Mouse (Mus musculus): ENCODE results near the gene Hrh3. TPM values are rescaled to one million over a fixed set of nuclear protein-coding genes. Genes with fewer than 3 reads are reported as not detected.

Gene Hrh3
- polyA plus RNA-seq (2012; rRNA removed), result 0.04 and 0.20 TPM in 2 replicates

GRCm38 (mm10) chr2:180103978-180104658 lies at the start of gene Hrh3:
Gene Hrh3, minus strand, starts transcription at chr2:180104488.

GRCm38 (mm10) chr2:180118661-180119438 lies 14.6 kb upstream of the Hrh3 start, which contains the start of gene Osbpl2:
Gene Osbpl2, plus strand, starts transcription at chr2:180119306.

GRCm38 (mm10) chr2:180070481-180071453 lies 33.5 kb downstream of the Hrh3 start, which contains the start of gene Mtg2:
Gene Mtg2, plus strand, starts transcription at chr2:180070588.

Other genes starting within 250 kb of the Hrh3 start
- gene Taf4, start 127.8 kb downstream of the Hrh3 start, polyA plus RNA-seq (2012; rRNA removed), result 5.5 and 6.0 TPM in 2 replicates
- gene Lsm14b, start 79.5 kb downstream of the Hrh3 start, polyA plus RNA-seq (2012; rRNA removed), result 11.3 and 12.3 TPM in 2 replicates
- 67.9 and 71.5 TPM in 2 replicates for gene Psma7, start 62.1 kb downstream of the Hrh3 start, polyA plus RNA-seq (2012; rRNA removed)
- 2.3 and 2.5 TPM in 2 replicates for gene Ss18l1, start 62.0 kb downstream of the Hrh3 start, polyA plus RNA-seq (2012; rRNA removed)
- gene Mtg2, start 33.9 kb downstream of the Hrh3 start, polyA plus RNA-seq (2012; rRNA removed), result 5.5 and 7.4 TPM in 2 replicates
- 25.3 and 25.7 TPM in 2 replicates for gene Osbpl2, start 14.8 kb upstream of the Hrh3 start, polyA plus RNA-seq (2012; rRNA removed)
- gene Adrm1, start 67.0 kb upstream of the Hrh3 start, polyA plus RNA-seq (2012; rRNA removed), result 92.0 and 132 TPM in 2 replicates
- 43.7 and 49.6 TPM in 2 replicates for gene Lama5, start 121.4 kb upstream of the Hrh3 start, polyA plus RNA-seq (2012; rRNA removed)
- gene Rps21, start 152.9 kb upstream of the Hrh3 start, polyA plus RNA-seq (2012; rRNA removed), result 954 and 1,766 TPM in 2 replicates
- 12.3 and 14.5 TPM in 2 replicates for gene Cables2, start 169.0 kb upstream of the Hrh3 start, polyA plus RNA-seq (2012; rRNA removed)
- gene Rbbp8nl, start 185.4 kb upstream of the Hrh3 start, polyA plus RNA-seq (2012; rRNA removed), result 4.3 and 4.4 TPM in 2 replicates
- 23.4 and 30.8 TPM in 2 replicates for gene Gata5, start 230.2 kb upstream of the Hrh3 start, polyA plus RNA-seq (2012; rRNA removed)

Measured in stomach, adult 2 months (tissue).